Mouse (Mus musculus) gastrocnemius, adult 2 months (tissue): Measurements from ENCODE around the gene Zmat3. TPM values are rescaled to one million over a fixed set of nuclear protein-coding genes. Genes with fewer than 3 reads are reported as not detected.

ENCODE experiments used
- DNase-seq: peaks from one replicate; pipeline ENCODE4 v3.0.0; 2022
- H3K27ac ChIP-seq: fragments of 200-600 bp; 2 replicates; pipeline ENCODE4 v1.8.1; 2022; ENCODE audit warnings: mild to moderate bottlenecking
- H3K4me3 ChIP-seq: fragments of 200-600 bp; 2 replicates; pipeline ENCODE4 v1.8.1; 2022; ENCODE audit warnings: mild to moderate bottlenecking, moderate library complexity
- CTCF ChIP-seq: fragments of 200-600 bp; IDR thresholded peaks from 2 replicates; pipeline ENCODE4 v1.8.1; 2022; ENCODE audit warnings: antibody characterized with exemption, mild to moderate bottlenecking, moderate library complexity
- intact Hi-C: fragments of 180-260 bp; cut with DNase I; formaldehyde crosslinking; loops from one replicate; pipeline ENCODE4 v1.15.1; 2025
- total RNA-seq, 2 experiments: library from RNA; stranded (reverse); gene quantifications; 2 replicates each; pipeline ENCODE4 v1.2.3; 2021

Gene Zmat3
- total RNA-seq, 2 experiments from 2014 or later = 6.3 to 9.3 TPM

DNA sequence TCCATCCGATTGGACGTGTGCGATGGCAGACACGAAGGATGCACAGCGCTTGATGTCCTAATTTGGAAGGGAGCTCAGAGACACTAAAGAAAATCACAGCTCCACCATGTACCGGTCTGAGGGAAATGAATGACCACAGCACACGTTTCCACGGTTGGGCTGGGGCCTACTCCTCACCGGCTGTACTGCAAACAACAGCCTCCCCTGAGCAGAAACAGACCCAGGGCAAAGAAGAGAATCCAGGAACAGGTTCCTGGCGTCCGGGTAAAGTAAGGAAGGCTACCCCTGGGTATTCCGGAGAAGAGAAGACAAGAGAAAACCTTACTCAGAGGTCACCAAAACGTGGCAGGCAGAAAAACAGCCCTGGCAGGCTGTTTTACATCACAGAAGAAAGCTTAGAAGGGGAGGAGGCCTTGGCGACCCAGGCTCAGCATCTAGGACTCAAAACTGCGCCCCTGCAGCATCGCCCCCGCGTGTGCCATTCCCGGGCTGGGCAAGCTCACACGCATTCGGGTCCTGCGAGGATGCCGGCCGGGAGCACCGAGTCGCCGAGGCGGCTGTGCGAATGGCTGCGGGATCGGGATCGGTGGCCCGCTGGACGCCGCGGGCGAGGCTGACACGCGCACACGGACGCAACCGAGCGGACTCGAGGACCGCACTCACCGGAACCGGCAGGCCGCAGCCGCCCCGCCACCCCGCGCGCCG is 821 bp downstream of the Zmat3 start:
- no peak for TF ChIP-seq CTCF
- Histone ChIP-seq H3K4me3 (peak overlapping the region; percentile 72), H3K27ac (peak overlapping the region; percentile 91)
- peak; percentile 26 for DNase-seq
- intact Hi-C loops = no loop called here

DNA sequence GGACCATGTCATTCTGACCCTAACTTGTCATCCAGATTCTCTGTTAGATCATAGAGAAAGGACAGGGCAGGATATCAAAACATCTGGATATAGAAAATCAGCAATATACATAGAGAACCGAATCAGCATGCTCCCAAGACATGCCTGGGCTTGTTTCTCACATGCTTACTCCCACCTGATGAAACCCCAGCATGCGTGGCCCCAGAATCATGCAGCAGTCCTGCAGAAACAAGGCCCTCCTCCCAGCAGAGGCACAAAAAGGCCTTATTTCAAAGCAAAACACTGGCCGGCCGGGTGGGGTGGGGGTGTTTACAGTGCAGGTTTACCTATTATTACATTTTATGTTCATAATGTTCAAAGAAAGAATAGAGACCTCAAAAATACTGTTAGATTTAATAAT is 1.6 kb downstream of the Zmat3 start:
- intact Hi-C loops = no loop called here
- Histone ChIP-seq H3K4me3 (no peak overlapping the region), H3K27ac (no peak overlapping the region)

DNA sequence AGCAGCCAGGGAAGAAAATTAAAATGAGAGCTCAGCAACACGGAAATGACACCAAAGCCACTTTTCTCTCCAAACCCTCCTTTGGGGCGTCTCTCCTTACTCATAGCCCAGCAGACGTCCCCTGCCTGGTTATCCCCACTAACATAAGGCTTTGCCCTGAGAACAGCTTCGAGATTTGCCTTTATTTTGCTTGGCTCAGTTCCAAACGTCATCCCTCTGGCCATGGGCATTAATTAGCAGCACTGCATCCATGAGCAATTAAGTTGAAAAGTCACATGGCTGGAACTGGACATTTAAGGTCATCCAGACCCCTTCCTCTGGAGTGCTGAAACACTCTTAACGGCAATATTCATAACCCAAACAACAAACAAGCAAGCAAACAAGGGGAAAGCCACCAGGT is 4.6 kb downstream of the Zmat3 start:
- no peak for DNase-seq
- no peak overlapping the region for H3K27ac ChIP-seq

More for the DNA sequence above, 1.6 kb downstream of the Zmat3 start:
- no peak for TF ChIP-seq CTCF
- DNase-seq = no peak

DNA sequence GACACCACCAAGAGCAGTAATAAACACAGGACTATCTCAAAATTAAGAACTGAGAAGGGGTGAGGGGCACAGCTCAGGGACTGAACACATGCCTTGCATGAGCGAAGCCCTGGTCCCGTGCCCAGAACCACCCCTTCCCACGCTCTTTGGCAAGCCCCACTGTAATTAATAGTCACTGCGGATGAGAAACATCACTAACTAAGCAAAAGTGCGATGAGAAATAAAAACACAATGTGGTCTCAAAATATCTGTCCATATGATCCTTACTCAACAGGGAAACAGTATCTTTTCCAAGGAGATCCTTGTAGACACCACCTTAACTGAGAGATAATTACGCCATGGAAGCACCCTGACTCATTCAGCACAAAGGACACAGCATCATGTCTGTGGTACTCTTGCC is 17.9 kb downstream of the Zmat3 start:
- intact Hi-C loops = no loop called here
- no peak overlapping the region for H3K27ac ChIP-seq
- TF ChIP-seq CTCF = no peak
- no peak for DNase-seq
- no peak overlapping the region for H3K4me3 ChIP-seq

More for the DNA sequence above, 4.6 kb downstream of the Zmat3 start:
- no peak overlapping the region for H3K4me3 ChIP-seq
- TF ChIP-seq CTCF = no peak
- intact Hi-C loops = no loop called here

DNA sequence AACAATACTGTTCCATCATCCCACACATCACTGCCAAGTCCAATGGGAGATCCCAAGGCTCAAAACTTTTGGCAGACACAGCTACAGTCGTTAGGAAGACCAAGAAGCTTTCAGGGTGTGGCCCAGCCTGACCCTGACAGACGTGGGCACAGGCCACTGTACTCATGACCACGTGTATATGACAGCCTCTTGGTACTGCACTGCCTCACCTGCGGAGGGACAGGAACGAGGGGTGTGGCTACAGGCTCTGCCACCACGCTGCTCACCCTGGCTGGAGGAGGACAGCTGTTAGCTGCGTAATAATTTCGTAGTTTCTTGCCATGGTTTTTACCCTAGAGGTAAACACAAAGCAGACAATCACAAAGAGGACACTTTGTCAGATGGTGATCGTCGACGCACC is 20.6 kb downstream of the Zmat3 start:
- Histone ChIP-seq H3K27ac (no peak overlapping the region), H3K4me3 (no peak overlapping the region)
- TF ChIP-seq CTCF = no peak
- intact Hi-C loops = no loop called here
- DNase-seq = no peak

DNA sequence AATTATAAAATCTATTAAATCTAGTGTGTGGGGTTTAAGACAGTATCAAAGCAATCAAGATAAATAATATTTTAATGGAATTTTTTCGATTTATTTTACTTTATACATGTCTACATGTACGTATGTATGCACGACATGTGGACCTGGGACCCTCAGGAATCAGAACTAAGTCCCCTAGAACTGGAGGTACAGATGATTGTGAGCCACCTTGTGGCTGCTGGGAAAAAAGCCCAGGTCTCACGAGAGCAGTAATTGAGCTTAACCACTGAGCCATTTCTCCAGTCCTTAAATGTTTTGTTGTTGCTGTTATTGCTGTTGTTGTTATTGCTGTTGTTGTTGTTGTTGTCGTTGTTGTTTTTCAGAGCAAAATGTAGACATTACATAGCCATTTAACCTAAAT is 21.0 kb downstream of the Zmat3 start:
- Histone ChIP-seq H3K27ac (no peak overlapping the region), H3K4me3 (no peak overlapping the region)
- no peak for DNase-seq
- intact Hi-C loops = no loop called here
- no peak for TF ChIP-seq CTCF

DNA sequence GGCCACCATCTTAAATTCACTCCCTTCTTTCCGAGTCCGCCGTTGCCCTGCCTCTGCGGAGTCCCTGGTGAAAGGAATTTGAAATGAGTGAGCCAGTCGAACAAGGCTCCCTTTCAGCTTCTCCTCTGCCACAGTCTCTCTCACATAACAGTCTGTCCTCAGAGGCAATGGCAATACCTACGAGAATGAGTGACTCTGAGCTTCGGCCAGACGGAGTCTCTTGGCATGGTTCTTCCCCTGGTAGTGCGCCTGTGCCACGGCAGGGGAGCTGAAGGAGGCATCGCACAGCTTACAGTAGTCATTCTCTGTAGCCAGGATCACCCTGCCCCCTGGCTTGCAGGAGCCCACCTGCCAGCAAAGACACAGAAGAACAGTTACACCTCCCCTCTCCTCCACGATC is 22.4 kb downstream of the Zmat3 start:
- intact Hi-C loops = no loop called here
- Histone ChIP-seq H3K4me3 (no peak overlapping the region), H3K27ac (no peak overlapping the region)
- no peak for DNase-seq
- TF ChIP-seq CTCF = no peak

DNA sequence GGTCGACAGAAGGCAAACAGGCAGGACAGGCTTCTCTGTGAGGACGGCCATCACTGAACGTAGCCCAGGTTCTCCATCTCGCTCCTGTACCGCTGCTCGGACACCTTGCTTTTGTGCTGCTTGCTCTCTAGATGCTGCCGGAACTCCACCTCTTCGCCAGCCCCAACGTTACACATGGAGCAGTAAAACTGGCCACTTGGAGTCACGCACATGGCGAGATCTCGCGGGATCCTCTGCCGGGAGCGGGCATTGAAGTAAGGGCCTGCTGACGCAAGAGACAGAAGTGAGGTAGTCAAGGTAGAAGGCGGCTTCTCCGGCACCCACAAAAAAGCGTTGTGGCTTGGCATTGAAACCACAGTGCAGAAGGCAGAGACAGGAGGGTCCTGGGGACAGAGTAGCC is 24.4 kb downstream of the Zmat3 start:
- DNase-seq = no peak
- no peak overlapping the region for H3K4me3 ChIP-seq
- no peak for TF ChIP-seq CTCF
- H3K27ac ChIP-seq = no peak overlapping the region
- intact Hi-C loops = no loop called here

DNA sequence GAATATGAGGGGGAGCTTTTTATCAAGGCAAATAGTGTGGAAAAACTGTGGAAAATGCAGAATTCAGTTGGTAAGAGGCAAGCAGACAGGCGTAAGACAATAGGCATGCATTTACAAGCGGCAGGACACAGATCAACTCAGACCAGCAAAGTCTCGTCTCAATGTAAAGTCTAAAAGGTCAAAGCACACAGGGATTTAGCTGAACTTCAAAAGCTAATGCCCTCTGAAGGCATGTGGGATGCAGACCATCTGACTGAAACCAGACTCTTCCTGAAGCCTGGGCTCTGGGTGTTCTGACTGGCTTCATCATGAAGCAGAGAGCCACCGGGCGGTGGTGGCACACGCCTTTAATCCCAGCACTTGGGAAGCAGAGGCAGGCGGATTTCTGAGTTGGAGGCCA is 27.6 kb downstream of the Zmat3 start:
- TF ChIP-seq CTCF = no peak
- no peak overlapping the region for H3K27ac ChIP-seq
- intact Hi-C loops = no loop called here

DNA sequence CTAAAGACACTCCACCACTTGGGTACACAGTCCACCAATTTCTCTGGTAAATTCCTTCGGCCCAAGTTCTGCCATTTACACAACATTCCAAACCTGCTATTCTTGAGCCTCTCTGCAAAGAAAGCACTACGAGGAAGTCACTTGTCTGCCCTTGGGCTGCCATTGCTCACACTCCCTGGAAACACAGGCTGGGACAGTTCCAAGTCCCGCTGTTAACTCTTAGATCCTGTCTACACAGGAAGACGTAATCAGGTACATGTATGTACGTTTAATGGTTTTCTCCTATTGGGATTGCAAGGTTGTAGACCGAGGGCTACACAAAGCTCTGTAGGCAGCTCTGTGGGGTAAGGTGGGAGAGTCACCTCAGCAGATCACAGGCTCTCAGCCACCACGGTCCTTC is 28.0 kb downstream of the Zmat3 start:
- no peak for DNase-seq

More for the DNA sequence above, 27.6 kb downstream of the Zmat3 start:
- DNase-seq = no peak
- H3K4me3 ChIP-seq = no peak overlapping the region

DNA sequence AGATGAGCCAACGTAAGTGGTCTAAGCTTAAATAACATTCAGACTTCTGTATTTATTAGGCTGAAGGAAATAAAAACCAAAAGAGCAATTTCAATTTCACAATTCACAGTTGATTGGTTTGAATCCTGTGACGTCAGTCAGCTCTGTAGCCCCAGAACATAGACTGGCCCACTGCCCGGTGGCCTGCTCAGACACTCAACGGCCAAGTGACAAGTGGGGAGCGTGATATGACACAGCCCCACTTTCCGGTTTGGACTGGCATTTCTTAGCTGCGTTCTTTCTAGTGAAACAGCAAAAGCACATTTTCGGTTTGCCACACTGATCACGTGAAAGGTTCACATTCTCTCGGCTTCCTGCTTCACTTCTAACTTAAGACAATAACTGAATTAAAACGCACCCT is 30.9 kb downstream of the Zmat3 start:
- intact Hi-C loops = loop anchor here (5.0 kb wide), 1 partner anchor 362 kb away; no protein-coding TSS in a partner anchor
- H3K27ac ChIP-seq = no peak overlapping the region
- DNase-seq = peak; percentile 53

More for the DNA sequence above, 28.0 kb downstream of the Zmat3 start:
- Histone ChIP-seq H3K4me3 (no peak overlapping the region), H3K27ac (no peak overlapping the region)
- intact Hi-C loops = no loop called here
- no peak for TF ChIP-seq CTCF

DNA sequence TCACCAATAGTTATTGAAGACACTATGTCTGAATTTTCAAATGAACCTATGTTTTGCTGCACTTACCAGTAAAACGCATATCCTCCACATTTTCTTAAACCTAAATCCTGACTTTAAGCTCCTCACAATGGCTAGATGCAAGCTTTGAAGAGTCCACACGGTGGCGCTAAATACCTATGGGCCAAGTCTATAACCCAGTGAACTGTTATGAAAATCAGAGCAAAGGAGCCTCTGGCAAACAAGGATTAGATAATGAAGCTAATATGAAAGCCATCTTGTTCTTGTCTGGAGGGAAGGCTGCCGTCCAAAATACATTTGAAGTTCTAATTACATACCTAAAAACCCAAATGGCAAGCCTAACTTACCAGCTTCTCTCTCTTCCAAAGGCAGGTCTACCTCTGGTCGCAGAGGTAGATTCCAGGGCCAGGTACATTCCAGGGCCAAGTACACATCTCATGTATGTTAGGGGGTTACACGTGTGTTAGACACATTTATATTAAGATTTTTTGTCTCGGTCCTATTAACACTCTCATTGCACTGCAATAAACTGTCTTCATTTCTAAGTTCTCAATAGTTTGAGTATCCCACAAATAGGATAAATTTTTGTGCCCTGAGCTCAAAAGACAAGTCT is 32.2 kb downstream of the Zmat3 start:
- no peak; the same call in 1 of the 2 replicates for TF ChIP-seq CTCF
- intact Hi-C loops = loop anchor here (1.0 to 5.0 kb wide), 2 partner anchors 177 to 364 kb away; partner anchors contain the start of gene Zfp639
- no peak overlapping the region for H3K4me3 ChIP-seq
- DNase-seq = peak; percentile 76
- no peak overlapping the region for H3K27ac ChIP-seq

More for the DNA sequence above, 30.9 kb downstream of the Zmat3 start:
- no peak overlapping the region for H3K4me3 ChIP-seq
- no peak for TF ChIP-seq CTCF

DNA sequence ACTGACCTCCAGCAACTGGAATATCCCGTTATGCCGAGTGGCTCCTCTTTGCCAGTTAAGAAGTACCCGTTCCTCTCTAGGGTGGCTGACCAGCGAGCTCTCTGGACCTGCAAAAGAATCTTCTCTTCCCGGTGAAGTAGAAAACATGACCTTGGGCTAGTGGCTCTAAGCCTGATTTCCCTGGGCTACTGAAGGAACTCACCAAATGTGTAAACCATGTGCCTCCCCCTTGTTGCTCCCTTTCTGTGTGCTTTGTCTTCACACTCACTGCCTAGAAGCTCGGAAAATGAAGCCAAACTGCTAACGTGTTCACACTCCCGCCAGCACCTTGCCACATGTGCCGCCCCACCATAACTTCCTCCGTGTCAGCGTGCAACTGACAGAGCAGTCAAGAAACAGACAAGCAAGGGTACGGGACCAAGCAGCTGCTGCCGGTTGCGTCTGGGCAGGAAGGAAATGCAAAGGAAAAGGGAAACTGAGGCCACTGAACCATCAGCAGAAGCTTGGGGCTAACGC is 47.9 kb downstream of the Zmat3 start:
- no peak for DNase-seq
- peak overlapping the region; percentile 13; the same call in 1 of the 2 replicates for H3K4me3 ChIP-seq
- intact Hi-C loops = loop anchor here (10.0 kb wide), 2 partner anchors 523 to 1163 kb away; no protein-coding TSS in a partner anchor
- TF ChIP-seq CTCF = no peak
- no peak overlapping the region for H3K27ac ChIP-seq
